Mouse (Mus musculus): ENCODE results near the gene Clec2d.

GRCm38 (mm10) chr6:129210447-129210790 lies 30.0 kb downstream of the Clec2d start:
- no peak for TF ChIP-seq CTCF (IDR thresholded peaks at IDR 0.05; ENCODE audit: extremely low read depth, insufficient read depth, insufficient read length, insufficient replicate concordance)
- no peak for TF ChIP-seq POLR2A (IDR thresholded peaks at IDR 0.05; ENCODE audit: low read depth, low read length)
